Comparison of ENCODE assay signal across 22 mouse cellular contexts in the genomic region with DNA sequence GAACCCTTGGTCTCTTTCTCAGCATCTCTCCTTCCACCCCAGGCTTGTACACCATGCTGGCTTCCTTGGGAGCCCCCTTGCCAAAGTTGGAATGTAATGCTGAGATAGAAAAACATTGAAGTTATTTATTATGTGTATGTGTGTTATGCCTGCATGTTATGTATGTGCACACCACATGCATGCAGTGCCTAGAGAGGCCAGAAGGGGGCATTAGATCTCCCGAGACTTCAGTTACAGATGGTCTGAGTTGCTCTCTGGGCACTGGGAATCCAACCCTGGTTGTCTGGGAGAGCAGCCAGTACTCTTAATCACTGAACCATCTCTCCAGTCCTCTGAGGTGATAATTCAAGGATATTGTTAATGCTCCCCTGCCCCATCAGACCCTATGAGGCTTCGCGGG. TPM values are rescaled to one million over a fixed set of nuclear protein-coding genes. Genes with fewer than 3 reads are reported as not detected.
DNase-seq lines count a peak whose midpoint lies in the region; ATAC-seq and TF ChIP-seq lines count a peak whose summit lies in the region.
"Had no signal": no experiment of that assay in that cellular context is flagged by ENCODE, and none has a peak within 500 bp of the region (broad histone marks: within the 10 kb centered on the region; RNA-seq: fewer than 3 reads in every experiment).

No protein-coding gene starts in this region.

- no peaks in the 10 kb centered on the region for H3K36me3 ChIP-seq in hindbrain, postnatal 0 days (ENCODE audit: insufficient read depth, low read length)
- no peaks in the 10 kb centered on the region for H3K36me3 ChIP-seq in hindbrain, embryonic 12.5 days
- peaks cover 10% of the 10 kb centered on the region; the same call in 1 of the 2 replicates for H3K36me3 ChIP-seq in lung, embryonic 14.5 days (ENCODE audit: insufficient read depth)
- H3K36me3 ChIP-seq: embryonic facial prominence, embryonic 10.5 days; forebrain, embryonic 15.5 days; G1E; heart, embryonic 15.5 days; hindbrain, embryonic 10.5 days; neural tube, embryonic 12.5 days had no signal

- TF ChIP-seq CTCF in hindbrain, postnatal 0 days (IDR thresholded peaks at IDR 0.05; ENCODE audit: low read depth), result peak; percentile 44
- peak; percentile 43; the same call in 1 of the 2 replicates for TF ChIP-seq CTCF in lung, embryonic 14.5 days (IDR thresholded peaks at IDR 0.05; ENCODE audit: low read depth)
- no peak for TF ChIP-seq CTCF in lung, adult 2 months (IDR thresholded peaks at IDR 0.05; ENCODE audit: insufficient read depth, low read length)
- TF ChIP-seq CTCF in brain, embryonic 14.5 days (IDR thresholded peaks at IDR 0.05; ENCODE audit: borderline replicate concordance, extremely low read depth, insufficient read depth, insufficient read length), result peak; percentile 15; the same call in 1 of the 2 replicates

- no peak for TF ChIP-seq POLR2A in lung, adult 2 months (IDR thresholded peaks at IDR 0.05; ENCODE audit: borderline replicate concordance, extremely low read depth, low read depth, low read length)
- no peak for TF ChIP-seq POLR2A in brain, embryonic 14.5 days (IDR thresholded peaks at IDR 0.05; ENCODE audit: borderline replicate concordance, extremely low read depth, insufficient read depth, insufficient read length, poor library complexity, severe bottlenecking)

- 78% methylated on average over 3 of the region's 3 CpGs for WGBS in hindbrain, postnatal 0 days
- 95% methylated on average over 3 of the region's 3 CpGs for WGBS in hindbrain, embryonic 12.5 days
- 90% methylated on average over 3 of the region's 3 CpGs for WGBS in lung, embryonic 14.5 days
- WGBS in lung, adult 2 months, result 88% methylated on average over 3 of the region's 3 CpGs

- no peak for ATAC-seq in hindbrain, postnatal 0 days
- no peak for ATAC-seq in hindbrain, embryonic 12.5 days (ENCODE audit: low FRiP score)
- no peak for ATAC-seq in lung, embryonic 14.5 days (ENCODE audit: insufficient read depth)
- ATAC-seq: forebrain, embryonic 15.5 days had no signal

- no peak overlapping the region for H3K9ac ChIP-seq in hindbrain, postnatal 0 days (replicated peaks; ENCODE audit: low read length)
- H3K9ac ChIP-seq in hindbrain, embryonic 12.5 days, result no peak overlapping the region
- no peak overlapping the region for H3K9ac ChIP-seq in lung, embryonic 14.5 days
- H3K9ac ChIP-seq: forebrain, embryonic 15.5 days; heart, embryonic 15.5 days; limb, embryonic 15.5 days; neural tube, embryonic 12.5 days had no signal

- DNase-seq in hindbrain, postnatal 0 days (ENCODE audit: low spot score), result no peak
- DNase-seq in lung, embryonic 14.5 days, result peak; percentile 19
- DNase-seq in lung, adult 2 months, result no peak
- DNase-seq in ES-CJ7 (ENCODE audit: low read depth, low spot score), result peak; percentile 45
- no peak for DNase-seq in brain, embryonic 14.5 days (ENCODE audit: low read depth)
- no peak for DNase-seq in heart, adult 11 months
- DNase-seq: adrenal gland, adult 8-10 months; B cell, adult 2 months; cerebellum, adult 18-20 months; kidney, adult 11 months; kidney, postnatal 14 days; right cerebral cortex, postnatal 14 days had no signal

- no peak overlapping the region for H3K4me2 ChIP-seq in hindbrain, postnatal 0 days (ENCODE audit: low read depth, low read length)
- H3K4me2 ChIP-seq in hindbrain, embryonic 12.5 days (replicated peaks), result no peak overlapping the region
- H3K4me2 ChIP-seq in lung, embryonic 14.5 days, result no peak overlapping the region
- H3K4me2 ChIP-seq: forebrain, embryonic 15.5 days; heart, embryonic 15.5 days; limb, embryonic 15.5 days; neural tube, embryonic 12.5 days had no signal

- no peak overlapping the region for H3K27ac ChIP-seq in hindbrain, postnatal 0 days
- no peak overlapping the region for H3K27ac ChIP-seq in hindbrain, embryonic 12.5 days
- no peak overlapping the region for H3K27ac ChIP-seq in lung, embryonic 14.5 days (ENCODE audit: low read depth)
- H3K27ac ChIP-seq: embryonic facial prominence, embryonic 10.5 days; forebrain, embryonic 15.5 days; heart, embryonic 15.5 days; limb, embryonic 15.5 days; neural tube, embryonic 12.5 days had no signal

- H3K4me1 ChIP-seq in hindbrain, postnatal 0 days (ENCODE audit: insufficient read depth, low read length), result peaks cover 34% of the 10 kb centered on the region
- peaks cover 57% of the 10 kb centered on the region for H3K4me1 ChIP-seq in hindbrain, embryonic 12.5 days
- H3K4me1 ChIP-seq in lung, embryonic 14.5 days (ENCODE audit: insufficient read depth), result peaks cover 23% of the 10 kb centered on the region
- H3K4me1 ChIP-seq in lung, adult 2 months (ENCODE audit: control insufficient read depth, insufficient read depth, low read length), result peaks cover 3% of the 10 kb centered on the region
- H3K4me1 ChIP-seq: megakaryocyte, embryonic 14.5 days had no signal

- no peaks in the 10 kb centered on the region for H3K27me3 ChIP-seq in hindbrain, postnatal 0 days (ENCODE audit: insufficient read depth, low read length)
- H3K27me3 ChIP-seq in hindbrain, embryonic 12.5 days, result peaks cover 10% of the 10 kb centered on the region
- H3K27me3 ChIP-seq in lung, embryonic 14.5 days (ENCODE audit: insufficient read depth, low read length), result no peaks in the 10 kb centered on the region
- H3K27me3 ChIP-seq: forebrain, embryonic 15.5 days; limb, embryonic 15.5 days had no signal

- no peak overlapping the region for H3K4me3 ChIP-seq in hindbrain, postnatal 0 days (ENCODE audit: low read length)
- H3K4me3 ChIP-seq in hindbrain, embryonic 12.5 days, result no peak overlapping the region
- no peak overlapping the region for H3K4me3 ChIP-seq in lung, embryonic 14.5 days (ENCODE audit: low read depth, low read length)
- H3K4me3 ChIP-seq in lung, adult 2 months (replicated peaks; ENCODE audit: extremely low read depth, low read depth, low read length), result no peak overlapping the region
- H3K4me3 ChIP-seq: embryonic facial prominence, embryonic 10.5 days; forebrain, embryonic 15.5 days; heart, embryonic 15.5 days; hindbrain, embryonic 10.5 days; limb, embryonic 15.5 days; megakaryocyte, embryonic 14.5 days; neural tube, embryonic 12.5 days had no signal

- no peaks in the 10 kb centered on the region for H3K9me3 ChIP-seq in hindbrain, postnatal 0 days (ENCODE audit: low read length)
- no peaks in the 10 kb centered on the region for H3K9me3 ChIP-seq in hindbrain, embryonic 12.5 days (replicated peaks)
- H3K9me3 ChIP-seq in lung, embryonic 14.5 days (ENCODE audit: low read depth, low read length), result no peaks in the 10 kb centered on the region
- H3K9me3 ChIP-seq: embryonic facial prominence, embryonic 10.5 days; forebrain, embryonic 15.5 days; G1E; heart, embryonic 15.5 days; hindbrain, embryonic 10.5 days; limb, embryonic 15.5 days; neural tube, embryonic 12.5 days had no signal

RNA-seq across cellular contexts. Expression of gene Col16a1, which starts 4.6 kb away (rescaled TPM):
- total RNA-seq in hindbrain, postnatal 0 days (2014; rRNA removed), result 19.9 and 21.5 TPM in 2 replicates
- 13.1 and 13.8 TPM in 2 replicates for polyA plus RNA-seq in hindbrain, postnatal 0 days (2015; fragmentation: Nextera tagmentation; extraction: Ambion mirVana)
- polyA plus RNA-seq in hindbrain, embryonic 12.5 days (2016; fragmentation: Nextera tagmentation; extraction: Ambion mirVana), result 29.8 and 32.5 TPM in 2 replicates
- polyA plus RNA-seq in lung, embryonic 14.5 days (2014; fragmentation: Nextera tagmentation; extraction: Ambion mirVana), result 55.7 and 59.5 TPM in 2 replicates
- polyA plus RNA-seq in lung, adult 2 months (2012; rRNA removed), result 27.9 and 31.8 TPM in 2 replicates
- polyA plus RNA-seq in brain, embryonic 14.5 days (2012; rRNA removed), result 16.7 and 17.1 TPM in 2 replicates
- total RNA-seq: G1E; monocyte, adult 5-6 weeks had no signal
- polyA plus RNA-seq: G1E had no signal

RNA-seq across cellular contexts. Expression of gene Pef1, which starts 50.1 kb away (rescaled TPM):
- total RNA-seq in hindbrain, postnatal 0 days (2014; rRNA removed), result 82.6 and 93.4 TPM in 2 replicates
- 59.8 and 62.0 TPM in 2 replicates for polyA plus RNA-seq in hindbrain, postnatal 0 days (2015; fragmentation: Nextera tagmentation; extraction: Ambion mirVana)
- polyA plus RNA-seq in hindbrain, embryonic 12.5 days (2016; fragmentation: Nextera tagmentation; extraction: Ambion mirVana), result 59.7 and 61.0 TPM in 2 replicates
- 68.9 and 69.4 TPM in 2 replicates for polyA plus RNA-seq in lung, embryonic 14.5 days (2014; fragmentation: Nextera tagmentation; extraction: Ambion mirVana)
- polyA plus RNA-seq in lung, adult 2 months (2012; rRNA removed), result 106 and 118 TPM in 2 replicates
- 59.7 and 71.4 TPM in 2 replicates for polyA plus RNA-seq in brain, embryonic 14.5 days (2012; rRNA removed)

Comparison
In these comparisons a context has a peak if more than half of its experiments do, and no peak if none do; other contexts are left out.
1. DNase-seq: peak in lung, embryonic 14.5 days (single experiment) and ES-CJ7 (single experiment); none in hindbrain, postnatal 0 days (single experiment), lung, adult 2 months (single experiment), brain, embryonic 14.5 days (single experiment) and heart, adult 11 months (single experiment).